Mouse (Mus musculus) right cerebral cortex, postnatal 14 days (tissue): ENCODE measurements at regions not wholly inside any gene's neighbourhood (a gene's known extent, or its start where the extent isn't known, plus 50 kb on each side); places are given as distances from the start of the nearest gene placed in this dataset.

Experiments
- DNase-seq: peaks from one replicate; pipeline ENCODE4 v3.0.0; 2022

- no peak for DNase-seq
Measured at GRCm38 (mm10) chr9:61230306-61230705, 141.9 kb upstream of the Tle3 start.

DNA sequence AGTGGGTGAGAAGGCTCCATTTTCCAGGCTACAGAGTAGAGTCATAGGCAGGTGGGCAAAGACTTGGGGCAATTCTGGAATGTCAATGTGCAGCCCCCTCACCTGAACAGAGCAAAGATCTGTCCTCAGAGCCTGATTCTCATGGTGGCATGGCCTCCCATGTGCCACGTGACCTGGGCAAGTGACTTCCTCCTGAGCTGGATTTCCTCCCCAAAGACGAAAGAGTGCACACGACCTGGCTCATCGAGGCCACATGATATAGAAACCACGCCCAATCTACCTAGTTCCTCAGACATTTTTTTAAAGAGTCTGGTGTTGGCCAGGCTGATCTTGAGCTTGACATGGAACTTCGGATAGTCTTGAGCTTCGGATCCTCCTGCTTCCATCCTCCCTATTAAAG, 139.5 kb upstream of the Tle3 start:
- DNase-seq: no peak

GRCm38 (mm10) chr9:61233251-61233650, 138.9 kb upstream of the Tle3 start:
- no peak for DNase-seq

- peak; percentile 22 for DNase-seq
Measured at GRCm38 (mm10) chr9:61235653-61236610, 136.2 kb upstream of the Tle3 start.

GRCm38 (mm10) chr9:61238687-61239250, 133.4 kb upstream of the Tle3 start:
- DNase-seq: no peak

DNA sequence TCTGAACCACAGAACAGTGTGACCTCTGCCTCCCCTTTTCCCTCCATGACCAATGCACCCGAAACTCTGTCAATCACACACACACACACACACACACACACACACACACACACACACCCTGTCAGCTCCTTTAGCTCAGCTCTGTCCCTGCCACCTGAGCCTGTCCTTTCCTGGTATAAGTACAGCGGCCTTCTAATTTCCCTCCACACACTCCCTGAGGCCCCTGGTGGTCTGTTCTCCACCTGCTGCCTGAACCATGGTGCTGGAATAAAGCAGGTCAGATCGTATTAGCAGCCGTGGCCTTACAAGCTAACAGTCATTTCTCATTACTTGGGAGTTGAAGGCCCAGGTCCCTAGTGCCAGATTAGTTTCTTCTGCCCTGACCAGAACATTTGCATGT, 132.8 kb upstream of the Tle3 start:
- DNase-seq: no peak

GRCm38 (mm10) chr9:61241442-61241841, 130.7 kb upstream of the Tle3 start:
- DNase-seq: no peak

- DNase-seq: no peak
Measured at GRCm38 (mm10) chr9:61242167-61242860, 129.9 kb upstream of the Tle3 start.

GRCm38 (mm10) chr9:61243289-61243688, 128.9 kb upstream of the Tle3 start:
- no peak for DNase-seq

- DNase-seq: no peak
Measured at GRCm38 (mm10) chr9:61249691-61250425, 122.3 kb upstream of the Tle3 start.

DNA sequence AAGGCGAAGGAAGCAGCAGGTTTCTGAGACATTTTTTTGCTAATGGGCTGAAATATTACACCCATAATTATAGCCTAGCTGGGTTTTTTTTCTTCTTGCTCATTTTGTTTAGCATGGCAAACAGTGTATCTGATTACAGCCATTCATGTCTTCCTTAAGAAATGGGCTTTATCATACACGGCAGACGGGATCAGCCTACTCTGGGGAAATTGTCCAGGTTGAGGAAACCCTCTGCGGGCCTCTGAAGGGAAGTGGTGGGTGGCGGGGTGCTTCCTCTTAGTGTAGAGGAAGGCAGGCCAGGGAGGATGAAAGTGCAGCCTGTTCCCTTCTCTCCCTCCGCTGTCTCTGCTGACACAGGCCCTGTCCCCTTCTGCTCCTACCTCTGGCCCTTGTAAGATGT, 120.6 kb upstream of the Tle3 start:
- no peak for DNase-seq

DNA sequence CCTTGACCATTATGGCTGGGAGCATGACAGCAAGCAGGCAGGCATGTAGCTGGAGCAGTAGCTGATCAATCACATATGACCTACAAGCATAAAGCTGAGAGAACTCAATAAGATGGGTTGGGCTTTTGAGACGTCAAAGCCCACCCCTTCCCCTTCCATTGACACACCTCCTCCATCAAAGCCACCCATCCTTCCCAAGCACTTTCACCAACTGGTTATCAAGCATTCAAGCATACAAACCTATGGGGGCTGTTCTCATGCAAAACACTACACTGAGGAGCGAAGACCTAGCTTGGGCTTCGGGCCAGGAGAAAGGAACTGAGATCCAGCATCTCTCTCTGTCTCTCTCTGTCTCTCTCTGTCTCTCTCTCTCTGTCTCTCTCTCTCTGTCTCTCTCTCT, 118.4 kb upstream of the Tle3 start:
- DNase-seq: no peak

- DNase-seq: no peak
Measured at GRCm38 (mm10) chr9:61257488-61257887, 114.7 kb upstream of the Tle3 start.

DNA sequence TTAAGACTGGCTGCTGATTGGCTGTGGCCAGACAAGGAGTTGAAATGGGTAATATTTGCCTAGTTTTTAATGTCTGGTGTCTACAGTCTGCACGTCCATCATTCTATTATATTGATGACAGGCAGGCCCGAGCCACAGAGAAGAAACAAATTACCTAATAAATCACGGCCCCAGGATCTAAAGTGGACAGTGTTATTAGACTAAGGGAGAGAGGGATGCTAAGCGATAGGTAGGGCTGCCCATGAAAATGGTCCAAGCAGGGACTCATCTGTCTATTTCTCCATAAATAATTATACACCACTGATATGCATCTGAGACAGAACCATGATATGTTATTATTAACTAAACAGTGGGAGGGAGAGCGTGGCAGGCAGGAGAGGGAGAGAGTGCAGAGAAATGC, 114.1 kb upstream of the Tle3 start:
- no peak for DNase-seq

- no peak for DNase-seq
Measured at GRCm38 (mm10) chr9:61259421-61260174, 112.6 kb upstream of the Tle3 start.

GRCm38 (mm10) chr9:61261263-61261662, 110.9 kb upstream of the Tle3 start:
- DNase-seq: no peak

GRCm38 (mm10) chr9:61261739-61262333, 110.3 kb upstream of the Tle3 start:
- no peak for DNase-seq

DNA sequence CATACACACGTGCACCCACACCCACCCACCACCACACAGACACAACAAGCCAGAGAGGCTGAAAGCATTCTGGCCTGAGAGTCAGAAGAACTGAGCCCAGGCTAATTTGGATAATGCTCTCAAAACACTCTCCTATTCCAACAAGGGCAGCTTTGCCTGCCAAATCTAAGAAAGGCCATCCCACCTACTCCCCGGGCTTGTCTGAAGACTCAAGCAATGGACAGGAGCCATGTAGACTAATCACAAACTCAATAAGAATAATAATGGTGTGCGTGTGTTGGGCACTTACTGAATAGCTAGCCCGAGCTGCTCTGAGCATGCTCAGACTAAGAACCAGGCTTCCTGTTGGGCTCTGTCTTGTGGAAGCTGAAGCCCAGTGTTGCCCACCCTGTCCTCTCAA, 108.8 kb upstream of the Tle3 start:
- DNase-seq: no peak

GRCm38 (mm10) chr9:61265466-61265865, 106.7 kb upstream of the Tle3 start:
- no peak for DNase-seq

GRCm38 (mm10) chr9:61266992-61267391, 105.2 kb upstream of the Tle3 start:
- no peak for DNase-seq

- no peak for DNase-seq
Measured at GRCm38 (mm10) chr9:61267541-61267940, 104.6 kb upstream of the Tle3 start.

- no peak for DNase-seq
Measured at GRCm38 (mm10) chr9:61268162-61268561, 104.0 kb upstream of the Tle3 start.
